Mouse (Mus musculus): Measurements from ENCODE around the gene Ccdc148. TPM values are rescaled to one million over a fixed set of nuclear protein-coding genes. Genes with fewer than 3 reads are reported as not detected.
A peak's percentile ranks its signal among the peaks of the same experiment; 100 is the strongest.

Ccdc148 gene
- total RNA-seq, 2 experiments from 2014 or later: 0.02 to 0.11 TPM

DNA sequence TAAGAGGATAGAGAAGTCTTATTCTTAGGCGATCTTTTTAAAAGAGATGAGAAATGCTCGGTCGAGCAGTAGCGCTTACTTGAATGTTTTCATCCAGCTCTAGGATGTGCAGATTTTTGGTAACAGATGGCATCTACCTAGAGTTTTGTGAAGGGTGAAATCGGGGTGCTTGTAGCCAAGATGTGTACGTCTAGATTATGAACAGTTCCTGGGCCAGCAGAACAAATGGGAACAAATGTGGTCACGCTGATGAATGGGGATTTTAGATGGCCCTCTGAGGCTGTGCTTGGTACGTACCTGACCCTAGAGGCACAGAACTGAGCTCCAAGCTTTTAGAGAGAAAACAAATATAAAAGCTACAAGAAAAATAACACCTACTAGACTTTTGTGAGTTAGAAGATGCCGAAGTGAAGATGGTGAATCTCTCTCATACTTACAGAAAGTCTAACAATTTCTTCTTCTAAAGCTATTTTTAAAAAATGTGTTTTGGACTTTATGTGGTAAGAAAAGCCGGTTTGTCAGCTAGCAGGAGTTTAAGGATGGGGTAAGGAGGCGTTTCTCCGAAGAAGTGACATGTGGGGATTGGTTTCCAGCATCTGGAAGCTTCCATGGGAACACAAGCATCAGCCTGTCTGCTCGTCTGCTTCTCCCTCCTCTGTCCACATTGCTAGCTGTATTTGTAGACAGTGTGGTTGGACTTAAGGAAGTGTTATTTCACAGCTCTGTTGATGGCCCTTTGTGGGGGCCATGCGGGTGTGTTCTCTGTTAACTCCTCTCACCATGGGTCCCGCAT lies 21.0 kb upstream of the Ccdc148 start:
- ATAC-seq (ENCODE audit: poor library complexity, severe bottlenecking): no peak

DNA sequence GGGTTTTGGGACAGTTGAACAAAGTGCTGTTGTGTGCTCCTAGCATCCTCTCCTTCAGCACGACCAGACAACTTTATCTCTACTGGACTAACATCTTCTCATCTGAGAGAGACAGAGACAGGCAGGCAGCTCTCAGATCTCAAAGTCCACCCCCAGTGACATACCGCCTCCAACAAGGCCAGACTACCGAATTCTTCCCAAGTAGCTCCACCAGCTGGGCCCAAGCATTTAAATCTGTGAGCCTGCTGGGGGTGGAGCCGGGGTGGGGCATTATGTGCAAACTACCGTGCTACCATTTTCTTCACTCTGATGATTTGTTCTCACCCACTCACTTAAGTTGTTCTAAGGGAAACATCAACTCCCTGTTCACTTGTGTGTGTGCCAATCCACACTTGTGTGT lies 19.0 kb upstream of the Ccdc148 start:
- no peak for ATAC-seq (ENCODE audit: poor library complexity, severe bottlenecking)

DNA sequence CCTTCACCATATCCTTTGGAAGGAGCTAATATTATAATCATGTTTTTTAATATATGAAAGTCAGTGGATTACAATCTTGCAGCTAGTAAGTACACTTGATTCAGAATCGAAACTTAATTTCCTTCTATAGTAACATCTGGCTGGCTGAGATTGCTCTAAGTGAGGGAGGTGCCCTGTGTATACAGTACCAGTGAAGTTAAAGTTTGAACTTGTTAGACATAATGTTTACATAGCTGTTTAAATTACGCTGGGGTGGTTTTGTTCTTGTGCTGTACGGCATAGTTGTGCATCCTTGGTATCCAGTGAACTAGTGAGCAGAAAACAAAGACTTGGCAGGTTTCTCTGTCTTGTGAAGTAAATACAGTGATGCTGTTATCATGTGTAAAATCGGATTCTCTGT lies 18.5 kb upstream of the Ccdc148 start:
- no peak for ATAC-seq (ENCODE audit: poor library complexity, severe bottlenecking)

DNA sequence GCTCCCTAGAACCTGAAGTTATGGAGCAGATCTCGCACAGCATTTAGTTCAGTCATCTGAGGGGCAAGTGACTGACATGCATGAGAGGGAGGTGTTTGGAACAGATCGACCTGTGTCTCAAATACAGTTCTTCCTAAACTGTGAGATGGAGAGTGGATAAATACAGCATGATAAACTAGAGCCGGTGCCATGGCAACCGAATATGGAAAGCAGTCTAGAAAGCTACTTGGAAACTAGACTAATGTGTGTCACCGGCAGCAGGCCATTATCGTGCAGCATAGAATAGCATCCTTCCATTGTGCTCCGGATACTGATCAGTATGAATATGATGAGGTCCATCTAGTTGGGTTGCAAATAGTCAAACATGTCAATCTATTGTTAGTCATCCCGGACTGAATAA lies 17.7 kb upstream of the Ccdc148 start:
- ATAC-seq (ENCODE audit: poor library complexity, severe bottlenecking): no peak

DNA sequence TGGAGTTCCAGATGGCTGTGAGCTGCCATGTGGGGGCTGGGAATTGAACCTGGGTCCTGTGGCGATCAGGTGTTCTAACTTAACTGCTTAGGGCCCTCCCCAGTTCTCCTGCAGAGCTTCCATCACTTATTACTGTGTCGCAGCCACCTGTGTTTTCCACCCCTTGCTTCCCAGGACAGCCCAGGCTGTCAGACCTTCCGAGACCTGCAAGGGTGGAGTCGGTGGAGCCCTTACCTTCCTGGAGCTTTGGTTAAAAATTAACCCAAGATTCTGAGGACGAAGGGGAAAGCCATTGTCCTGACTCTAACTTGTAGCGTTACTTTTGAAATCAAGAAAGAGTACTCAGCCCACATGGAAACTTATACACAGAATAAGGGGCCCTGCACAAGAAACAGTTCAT lies 15.4 kb upstream of the Ccdc148 start:
- no peak for ATAC-seq (ENCODE audit: poor library complexity, severe bottlenecking)

DNA sequence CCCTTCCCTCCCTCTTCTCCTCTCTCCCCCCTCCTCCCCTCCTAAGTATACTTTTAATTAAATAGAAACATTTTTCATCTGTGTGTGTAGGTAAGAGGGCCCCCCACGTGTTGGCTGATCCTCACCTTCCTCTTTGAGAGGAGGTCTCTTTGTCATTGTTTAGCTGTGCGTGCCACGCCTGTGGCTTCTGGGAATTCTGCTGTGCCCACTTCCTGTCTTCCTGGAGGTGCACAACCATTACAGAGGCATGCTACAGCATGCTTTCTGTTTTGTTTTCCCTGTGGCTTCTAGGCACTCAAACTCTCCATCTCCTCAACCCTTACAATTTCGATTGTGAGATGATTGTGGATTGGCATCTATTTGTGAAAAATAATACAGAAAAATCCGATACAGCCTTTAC lies 11.1 kb upstream of the Ccdc148 start:
- no peak for ATAC-seq (ENCODE audit: poor library complexity, severe bottlenecking)

DNA sequence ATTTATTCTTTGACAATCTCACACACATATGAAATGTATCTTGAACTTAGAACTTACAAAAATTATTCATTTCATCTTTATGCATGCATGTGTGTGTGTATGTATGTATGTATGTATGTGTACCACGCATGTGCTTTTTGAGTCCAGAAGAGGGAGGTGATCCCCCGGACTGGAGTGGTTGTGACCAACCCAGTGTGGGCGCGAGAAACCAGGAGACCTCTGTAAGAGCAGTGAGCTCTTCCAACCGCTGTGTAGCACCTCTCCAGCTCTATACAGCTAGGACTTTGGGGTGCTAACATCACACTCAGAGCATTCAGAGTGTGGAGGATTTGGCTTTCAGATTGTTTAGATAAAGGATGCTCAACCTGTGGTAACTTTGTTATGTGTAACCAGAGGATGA lies 10.1 kb upstream of the Ccdc148 start:
- ATAC-seq (ENCODE audit: poor library complexity, severe bottlenecking): no peak

DNA sequence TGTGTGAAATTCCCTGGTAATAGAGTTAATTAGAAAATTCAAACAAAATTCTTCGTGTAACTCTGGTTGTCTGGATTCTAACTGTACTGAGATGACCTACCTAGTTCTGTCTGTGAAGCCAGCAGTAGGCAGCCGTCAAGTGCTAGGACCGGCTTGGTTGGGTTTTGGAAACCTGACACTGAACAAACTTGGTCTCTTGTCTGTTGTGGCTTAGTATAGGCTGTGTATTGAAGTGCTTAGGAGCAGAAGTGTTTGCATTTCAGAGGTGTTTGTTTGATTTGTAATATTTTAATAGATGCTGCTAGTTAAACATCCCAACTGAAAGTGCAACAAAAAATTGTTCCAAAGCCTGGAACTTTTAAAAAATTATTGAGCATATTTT lies 9.7 kb upstream of the Ccdc148 start:
- no peak for ATAC-seq (ENCODE audit: poor library complexity, severe bottlenecking)

DNA sequence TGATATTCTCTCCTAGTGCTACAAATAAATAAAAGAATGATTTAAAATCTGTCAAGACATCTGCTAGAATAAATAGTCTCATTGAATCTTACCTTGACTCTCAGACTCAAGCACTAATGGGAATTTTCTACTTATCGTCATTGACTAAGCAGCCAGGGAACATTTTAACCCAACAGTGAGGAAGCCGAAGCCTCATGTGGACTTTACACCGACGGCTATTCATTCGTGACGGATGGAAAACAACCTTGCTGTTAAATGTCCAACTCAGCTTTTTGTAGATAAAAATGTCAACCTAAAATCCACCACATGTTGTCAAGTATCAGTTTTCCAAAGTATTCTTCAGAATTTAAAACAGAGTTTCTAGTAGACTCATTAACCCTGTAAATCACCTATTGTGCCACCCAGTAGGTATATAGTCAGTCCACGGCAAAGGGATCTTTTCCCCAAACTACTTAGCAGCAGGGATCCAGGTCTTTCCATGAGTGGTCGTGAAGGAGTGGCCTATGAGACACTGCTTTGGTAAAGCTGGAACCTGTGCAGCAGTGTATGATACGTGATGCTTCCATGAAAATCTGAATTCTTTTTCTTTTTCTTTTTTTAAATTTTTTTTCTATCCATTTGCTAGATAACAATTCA lies 9.2 kb upstream of the Ccdc148 start:
- ATAC-seq (ENCODE audit: poor library complexity, severe bottlenecking): no peak

DNA sequence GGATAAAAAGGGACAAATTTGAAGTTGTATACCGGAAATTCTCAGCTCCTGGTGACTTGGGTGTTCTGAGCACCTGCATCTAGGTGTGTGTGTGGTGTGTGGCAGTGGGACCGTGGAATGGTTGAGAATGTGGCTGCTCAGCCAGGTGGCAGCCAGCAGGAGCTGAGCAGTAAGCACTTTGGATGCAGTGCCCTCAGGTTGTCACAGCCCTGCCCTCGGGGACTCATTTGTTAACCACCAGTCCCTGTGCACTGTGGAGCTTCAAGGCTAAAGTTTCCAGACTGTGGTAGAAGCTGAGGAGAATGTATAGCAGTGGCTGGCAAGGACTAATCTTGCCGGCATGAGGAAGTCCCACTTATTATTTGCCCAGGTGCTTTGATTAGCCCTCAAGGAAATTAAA lies 7.3 kb upstream of the Ccdc148 start:
- no peak for ATAC-seq (ENCODE audit: poor library complexity, severe bottlenecking)

DNA sequence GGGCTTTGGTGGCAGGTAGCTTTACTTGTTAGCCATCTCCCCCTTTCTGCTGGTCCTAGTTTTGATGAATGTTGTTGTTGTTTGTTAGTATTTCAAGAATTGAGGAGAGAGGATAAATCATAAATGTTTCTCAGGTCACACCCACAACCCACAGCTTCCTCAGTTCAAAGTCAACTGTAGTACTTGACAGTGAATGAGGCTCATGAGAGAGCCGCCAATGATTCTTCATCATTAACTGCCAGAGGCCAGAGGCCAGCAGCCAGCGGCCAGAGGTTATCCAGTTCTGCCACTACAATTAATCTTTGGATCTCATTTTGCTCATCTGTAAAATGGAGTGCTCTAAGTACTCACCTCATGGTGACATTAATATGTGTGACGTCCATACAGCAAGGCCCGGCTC lies 6.5 kb upstream of the Ccdc148 start:
- ATAC-seq (ENCODE audit: poor library complexity, severe bottlenecking): peak; percentile 43; the same call in 1 of the 2 replicates

DNA sequence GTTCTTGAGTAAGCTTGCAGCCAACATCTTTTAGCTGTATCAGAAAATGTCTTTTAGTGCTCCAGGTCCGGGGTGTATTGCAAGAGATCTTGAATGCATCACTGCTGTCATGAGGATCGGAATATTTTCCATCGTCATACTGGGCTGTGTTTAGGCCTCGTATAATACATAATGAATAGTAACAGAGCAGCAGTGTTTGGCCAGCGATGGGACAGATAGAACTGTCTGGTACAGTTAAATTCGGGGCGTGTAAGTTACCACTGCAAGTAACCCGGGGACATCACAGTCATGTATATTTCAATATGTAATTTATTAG lies 1.8 kb upstream of the Ccdc148 start:
- ATAC-seq (ENCODE audit: poor library complexity, severe bottlenecking): no peak

DNA sequence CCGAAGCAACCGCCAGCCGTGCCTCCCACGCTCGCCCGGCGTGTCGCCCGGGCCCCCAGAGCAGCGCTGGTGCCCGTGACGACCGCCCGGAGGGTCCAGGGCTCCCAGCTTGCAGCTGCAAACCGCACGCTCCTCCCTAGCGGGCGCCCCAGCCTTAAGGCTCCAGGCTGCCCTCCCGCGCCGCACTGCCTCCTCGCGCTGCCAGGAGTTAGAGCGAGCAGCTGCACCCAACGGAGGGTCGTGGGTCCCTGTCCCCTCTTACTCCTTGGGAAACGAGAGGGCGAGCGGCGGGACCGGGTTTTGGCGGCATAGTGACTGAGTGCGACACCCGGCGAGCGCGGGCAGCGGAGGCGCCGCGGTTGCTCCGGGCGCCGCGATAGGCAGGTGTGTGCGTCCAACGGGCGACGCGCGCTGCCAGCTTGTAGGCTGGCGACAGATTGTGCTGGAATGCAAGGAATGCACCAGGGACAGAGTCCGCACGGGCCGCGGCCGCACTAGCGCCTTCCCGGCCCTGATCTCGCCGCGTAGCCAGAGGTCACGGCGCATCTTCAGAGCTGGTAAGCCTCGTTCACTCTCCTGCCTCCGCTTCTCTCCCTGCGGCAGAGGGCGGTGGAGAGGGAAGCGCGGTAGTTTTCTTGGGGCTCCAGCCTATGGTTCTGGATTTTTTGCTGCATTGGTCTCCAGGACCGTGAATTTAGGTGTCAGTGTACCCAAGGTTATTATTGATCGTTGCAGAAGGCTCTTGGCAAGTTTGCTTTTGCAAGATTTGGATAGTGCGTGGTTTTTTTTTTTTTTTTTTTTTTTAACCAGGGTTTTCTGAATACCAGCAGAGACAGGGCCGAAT lies 1.2 kb upstream of the Ccdc148 start:
- peak; percentile 45 for ATAC-seq (ENCODE audit: poor library complexity, severe bottlenecking)

DNA sequence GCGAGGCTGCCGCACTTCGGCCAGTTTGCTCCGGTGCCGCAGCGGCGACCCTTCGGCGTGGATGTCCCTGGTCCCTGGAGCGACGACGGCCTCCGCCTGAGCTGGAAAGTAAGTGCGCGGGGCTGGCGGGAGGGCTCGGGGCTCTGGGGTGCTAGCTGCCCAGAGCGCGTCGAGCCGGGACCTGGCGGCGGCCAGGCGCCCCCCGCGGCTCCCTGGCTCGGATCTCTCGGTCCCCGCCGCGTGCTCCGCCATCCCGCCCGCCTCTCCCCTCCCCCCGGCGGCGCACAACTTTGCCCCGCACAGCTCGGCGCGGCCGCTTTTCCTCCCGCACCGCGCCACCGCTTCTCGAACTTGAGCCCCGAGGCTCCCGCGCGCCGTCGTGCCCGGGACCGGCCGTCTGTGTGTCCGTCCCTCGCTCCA lies 548 bp upstream of the Ccdc148 start:
- ATAC-seq (ENCODE audit: poor library complexity, severe bottlenecking): no peak

DNA sequence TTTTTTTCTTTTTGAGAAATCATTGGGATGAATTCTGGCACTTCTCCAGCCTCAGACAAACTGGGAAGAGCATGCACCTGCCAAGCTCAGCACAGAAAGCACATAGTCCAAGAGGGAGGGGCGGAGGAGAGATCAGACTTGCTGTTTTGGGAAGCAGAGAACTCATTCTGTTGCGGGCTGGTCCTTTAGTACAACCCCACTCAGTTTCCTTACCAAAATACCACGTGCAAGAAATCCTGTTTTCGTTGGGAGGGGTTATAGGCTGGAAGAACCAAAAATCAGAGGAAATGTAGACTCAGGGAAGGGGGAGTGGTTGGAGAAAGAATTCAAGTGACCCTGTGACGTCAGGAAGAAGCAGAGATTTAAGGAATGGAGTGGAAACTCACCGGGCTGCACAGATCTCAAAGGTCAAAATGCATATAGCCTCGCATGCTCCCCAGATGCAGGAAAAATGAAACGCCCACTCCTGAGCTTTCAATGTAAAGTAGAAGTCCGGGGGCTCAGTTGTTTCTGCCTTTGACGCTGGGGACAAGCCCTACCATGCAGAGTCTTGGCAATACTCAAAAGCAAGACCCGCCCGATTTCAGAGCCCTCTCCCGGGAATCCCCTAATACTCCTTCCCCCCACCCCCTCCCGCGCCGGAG lies 400 bp downstream of the Ccdc148 start:
- no peak; the same call in 1 of the 2 replicates for ATAC-seq (ENCODE audit: poor library complexity, severe bottlenecking)

DNA sequence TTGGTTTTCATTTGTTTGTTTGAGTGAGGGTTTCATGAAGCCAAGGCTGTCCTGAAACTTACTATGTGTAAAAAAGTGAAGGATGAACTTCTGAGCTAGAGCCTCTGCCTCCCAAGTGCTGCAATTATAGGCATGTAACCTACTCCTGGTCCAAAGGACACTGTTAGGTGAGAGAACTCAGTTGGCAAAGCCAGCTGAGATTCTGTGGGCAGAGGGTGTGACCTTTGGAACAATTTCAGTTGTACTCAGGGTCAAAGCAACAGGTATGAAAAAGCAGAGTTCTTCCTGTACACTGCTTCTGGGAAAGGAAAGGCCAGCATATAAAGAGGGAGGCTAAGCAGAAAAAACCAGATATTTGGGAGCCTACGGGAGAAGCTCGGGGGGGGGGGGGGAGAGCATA lies 2.4 kb downstream of the Ccdc148 start:
- ATAC-seq (ENCODE audit: poor library complexity, severe bottlenecking): no peak

DNA sequence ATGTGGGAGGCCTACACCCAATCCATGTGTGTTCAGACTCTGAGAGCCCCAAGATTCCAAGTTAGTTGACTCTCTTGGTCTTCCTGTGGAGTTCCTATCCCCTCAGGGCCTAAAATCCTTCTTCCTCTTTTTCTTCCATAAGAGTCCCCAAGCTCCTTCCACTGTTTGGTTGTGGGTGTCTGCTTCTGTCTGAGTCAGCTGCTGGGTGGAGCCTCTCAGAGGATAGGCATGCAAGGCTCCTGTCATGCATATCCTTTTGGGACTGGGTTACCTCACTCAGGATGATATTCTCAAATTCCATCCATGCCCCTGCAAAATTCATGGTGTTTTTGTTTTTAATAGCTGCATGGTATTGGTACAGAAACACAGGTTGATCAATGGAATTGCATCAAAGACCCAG lies 5.1 kb downstream of the Ccdc148 start:
- ATAC-seq (ENCODE audit: poor library complexity, severe bottlenecking): no peak

DNA sequence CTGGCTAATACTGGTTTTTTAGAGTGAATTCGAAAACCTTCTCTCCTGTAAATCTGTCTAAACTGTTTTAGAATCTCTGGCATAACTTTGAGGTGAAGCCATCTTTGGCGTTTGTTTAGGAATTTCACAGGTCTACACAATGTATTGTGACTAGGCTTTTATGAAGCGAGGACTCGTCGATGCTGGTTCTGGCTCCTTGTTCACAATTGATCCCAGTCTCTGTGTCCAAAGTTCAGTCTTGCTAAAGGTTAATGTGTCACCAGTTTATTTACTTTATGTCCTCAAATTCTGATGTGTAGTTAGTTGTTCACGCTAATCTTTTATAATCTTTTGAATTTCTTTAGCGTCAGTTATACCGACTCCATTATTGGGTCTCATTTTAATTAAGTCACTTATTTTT lies 29.4 kb downstream of the Ccdc148 start:
- ATAC-seq (ENCODE audit: poor library complexity, severe bottlenecking): no peak

DNA sequence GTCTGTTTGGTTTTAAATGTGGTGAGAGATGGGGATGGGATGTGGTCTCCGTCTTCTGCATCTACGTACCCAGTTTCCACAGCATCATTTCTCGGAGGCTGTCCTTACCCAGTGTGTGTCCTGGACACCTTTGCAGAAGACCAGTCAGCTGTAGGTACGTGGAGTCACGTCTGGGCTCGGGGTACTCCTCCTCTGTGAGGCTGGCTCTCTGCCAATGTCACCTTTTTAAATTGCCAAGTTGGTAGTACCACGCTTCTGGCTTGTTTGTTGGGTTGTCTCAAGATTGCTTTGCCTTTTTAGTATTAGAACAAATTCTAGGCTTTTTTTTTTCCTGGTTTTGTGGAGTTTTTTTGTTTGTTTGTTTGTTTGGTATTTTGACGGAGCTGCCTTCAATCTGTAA lies 30.7 kb downstream of the Ccdc148 start:
- no peak for ATAC-seq (ENCODE audit: poor library complexity, severe bottlenecking)

DNA sequence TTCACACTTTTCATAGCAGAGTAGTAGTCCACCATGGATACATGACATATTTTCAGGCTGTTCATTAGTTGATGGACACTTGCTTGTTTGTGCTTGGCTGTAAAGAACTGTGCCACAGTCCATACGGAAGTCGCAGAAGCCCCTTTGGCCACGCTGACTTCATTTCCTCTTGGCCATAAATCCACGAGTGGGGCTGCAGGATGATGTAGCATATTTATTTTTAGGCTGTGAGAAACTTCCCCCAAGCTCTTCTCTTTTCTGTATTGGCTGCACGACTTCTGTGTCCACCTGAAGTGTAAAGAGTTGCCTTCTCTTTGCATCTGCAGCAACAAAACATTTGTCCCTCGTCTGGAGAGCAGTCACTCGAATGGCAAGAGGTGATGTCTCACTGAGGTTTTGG lies 31.5 kb downstream of the Ccdc148 start:
- ATAC-seq (ENCODE audit: poor library complexity, severe bottlenecking): peak; percentile 69

DNA sequence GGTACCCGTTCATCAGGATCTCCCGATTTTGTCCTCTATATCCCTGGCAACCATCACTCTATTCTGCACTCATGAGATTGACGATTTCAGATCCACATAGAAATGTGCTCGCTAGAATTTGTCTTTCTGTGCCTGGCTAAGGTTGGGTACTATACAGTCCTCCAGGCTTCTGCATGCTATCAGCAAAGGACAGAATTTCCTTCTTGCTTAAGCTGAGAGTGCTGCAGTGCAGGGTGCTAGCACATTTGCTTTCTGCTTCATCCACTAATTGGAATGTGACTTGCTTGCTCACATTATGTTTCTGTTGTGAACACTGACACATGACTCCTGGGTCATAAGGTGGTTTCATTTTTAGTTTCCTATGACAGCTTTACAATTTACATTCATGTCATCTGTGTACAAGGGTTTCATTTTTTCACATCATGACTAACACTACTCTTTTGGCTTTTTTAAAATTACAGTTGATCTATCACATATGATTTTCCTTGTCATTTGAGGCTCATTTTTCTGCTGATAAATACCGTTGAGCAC lies 104.8 kb downstream of the Ccdc148 start:
- ATAC-seq (ENCODE audit: poor library complexity, severe bottlenecking): no peak

All from megakaryocyte, adult 5-6 weeks (primary cell).